Mouse (Mus musculus): ENCODE data around the gene Ager. TPM values are rescaled to one million over a fixed set of nuclear protein-coding genes. Genes with fewer than 3 reads are reported as not detected.

Gene Ager
- polyA plus RNA-seq, 1 experiment from 2014 or later: 1.5 TPM

GRCm38 (mm10) chr17:34637459-34637858 is 39.8 kb downstream of the Ager start:
- Histone ChIP-seq H3K9ac (ENCODE audit: low read depth, low read length) (no peak overlapping the region), H3K27me3 (replicated peaks; ENCODE audit: control insufficient read depth, insufficient read depth, low read length) (no peaks in the 10 kb centered on the region; the same call in 1 of the 2 replicates), H3K9me3 (ENCODE audit: control insufficient read depth) (no peaks in the 10 kb centered on the region), H3K27ac (ENCODE audit: low read depth, low read length) (no peak overlapping the region), H3K4me3 (ENCODE audit: low read depth, low read length) (no peak overlapping the region), H3K4me1 (replicated peaks; ENCODE audit: control insufficient read depth, insufficient read depth, low read length) (0 out of 2 replicates have a peak, but pooled peaks cover 2% of the 10 kb centered on the region), H3K4me2 (replicated peaks; ENCODE audit: low read depth) (no peak overlapping the region), H3K36me3 (ENCODE audit: control insufficient read depth, insufficient read depth) (no peaks in the 10 kb centered on the region)
- 60% methylated on average over 3 of the region's 3 CpGs for WGBS
- ATAC-seq: no peak
- no peak for TF ChIP-seq CTCF (IDR thresholded peaks at IDR 0.05; ENCODE audit: low read depth)

- WGBS: 82% methylated on average over 7 of the region's 7 CpGs
- no peaks in the 10 kb centered on the region for H3K9me3 ChIP-seq (ENCODE audit: control insufficient read depth)
- no peak overlapping the region for H3K4me3 ChIP-seq (ENCODE audit: low read depth, low read length)
- no peak overlapping the region for H3K4me2 ChIP-seq (replicated peaks; ENCODE audit: low read depth)
- H3K27ac ChIP-seq (ENCODE audit: low read depth, low read length): no peak overlapping the region
- 0 out of 2 replicates have a peak, but pooled peaks cover 2% of the 10 kb centered on the region for H3K4me1 ChIP-seq (replicated peaks; ENCODE audit: control insufficient read depth, insufficient read depth, low read length)
- H3K36me3 ChIP-seq (ENCODE audit: control insufficient read depth, insufficient read depth): no peaks in the 10 kb centered on the region
- H3K9ac ChIP-seq (ENCODE audit: low read depth, low read length): no peak overlapping the region
- no peaks in the 10 kb centered on the region; the same call in 1 of the 2 replicates for H3K27me3 ChIP-seq (replicated peaks; ENCODE audit: control insufficient read depth, insufficient read depth, low read length)
- no peak for TF ChIP-seq CTCF (IDR thresholded peaks at IDR 0.05; ENCODE audit: low read depth)
- no peak for ATAC-seq
Observed at GRCm38 (mm10) chr17:34639461-34640255, 42.0 kb downstream of the Ager start.

DNA sequence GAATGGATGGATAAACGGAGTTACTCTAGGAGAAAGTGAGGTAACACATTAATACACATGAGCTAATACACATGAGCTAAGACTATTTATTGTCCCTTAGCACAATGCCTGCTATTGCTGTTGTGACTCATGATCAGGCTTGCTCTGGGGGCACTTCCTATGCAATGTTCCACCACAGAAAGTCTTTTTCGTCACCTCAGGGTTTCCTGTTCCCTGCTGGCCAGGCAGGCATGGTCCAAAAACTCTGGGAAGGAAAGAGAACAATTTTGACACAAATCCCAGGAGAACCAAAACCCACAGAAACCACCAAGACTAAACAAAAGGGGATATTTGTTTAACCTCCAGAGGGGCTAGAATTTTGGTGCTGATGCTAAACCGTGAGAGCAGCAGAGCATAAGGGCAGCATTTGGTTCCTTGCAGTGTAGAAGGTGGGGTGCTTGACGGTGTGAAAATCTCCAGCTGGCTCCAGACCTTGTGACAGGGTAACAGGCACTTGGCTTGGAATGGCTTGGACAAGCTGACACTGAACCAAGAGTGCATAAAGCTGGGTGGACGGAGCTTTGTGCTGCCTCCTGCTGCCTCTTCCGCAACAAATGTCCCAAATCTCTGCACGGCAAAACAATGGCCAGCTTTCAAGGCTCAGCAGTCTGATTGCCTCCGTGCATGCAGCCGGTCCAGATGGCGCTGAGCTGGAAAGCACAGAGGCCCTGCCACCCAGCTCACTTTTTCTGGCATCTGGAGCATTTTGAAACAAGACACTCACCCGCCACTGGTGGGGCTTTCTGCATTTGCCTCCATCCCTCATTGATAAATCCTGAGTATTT is 43.3 kb downstream of the Ager start:
- H3K27me3 ChIP-seq (replicated peaks; ENCODE audit: control insufficient read depth, insufficient read depth, low read length): no peaks in the 10 kb centered on the region
- no peaks in the 10 kb centered on the region for H3K9me3 ChIP-seq (ENCODE audit: control insufficient read depth)
- ATAC-seq: no peak
- peak overlapping the region; percentile 35; the same call in 1 of the 2 replicates for H3K27ac ChIP-seq (ENCODE audit: low read depth, low read length)
- H3K36me3 ChIP-seq (ENCODE audit: control insufficient read depth, insufficient read depth): no peaks in the 10 kb centered on the region
- 23% methylated on average over 11 of the region's 11 CpGs for WGBS
- no peak overlapping the region for H3K4me3 ChIP-seq (ENCODE audit: low read depth, low read length)
- 0 out of 2 replicates have a peak, but pooled peaks cover 7% of the 10 kb centered on the region for H3K4me1 ChIP-seq (replicated peaks; ENCODE audit: control insufficient read depth, insufficient read depth, low read length)
- TF ChIP-seq CTCF (IDR thresholded peaks at IDR 0.05; ENCODE audit: low read depth): peak; percentile 50
- no peak overlapping the region for H3K9ac ChIP-seq (ENCODE audit: low read depth, low read length)
- no peak overlapping the region for H3K4me2 ChIP-seq (replicated peaks; ENCODE audit: low read depth)

- Histone ChIP-seq H3K27me3 (replicated peaks; ENCODE audit: control insufficient read depth, insufficient read depth, low read length) (no peaks in the 10 kb centered on the region), H3K36me3 (ENCODE audit: control insufficient read depth, insufficient read depth) (no peaks in the 10 kb centered on the region), H3K4me2 (replicated peaks; ENCODE audit: low read depth) (no peak overlapping the region), H3K4me1 (replicated peaks; ENCODE audit: control insufficient read depth, insufficient read depth, low read length) (0 out of 2 replicates have a peak, but pooled peaks cover 7% of the 10 kb centered on the region), H3K4me3 (ENCODE audit: low read depth, low read length) (no peak overlapping the region), H3K27ac (ENCODE audit: low read depth, low read length) (no peak overlapping the region), H3K9ac (ENCODE audit: low read depth, low read length) (no peak overlapping the region), H3K9me3 (ENCODE audit: control insufficient read depth) (no peaks in the 10 kb centered on the region)
- no peak for ATAC-seq
- no peak for TF ChIP-seq CTCF (IDR thresholded peaks at IDR 0.05; ENCODE audit: low read depth)
- WGBS: 72% methylated on average over 3 of the region's 3 CpGs
Observed at GRCm38 (mm10) chr17:34641945-34642344, 44.3 kb downstream of the Ager start.

DNA sequence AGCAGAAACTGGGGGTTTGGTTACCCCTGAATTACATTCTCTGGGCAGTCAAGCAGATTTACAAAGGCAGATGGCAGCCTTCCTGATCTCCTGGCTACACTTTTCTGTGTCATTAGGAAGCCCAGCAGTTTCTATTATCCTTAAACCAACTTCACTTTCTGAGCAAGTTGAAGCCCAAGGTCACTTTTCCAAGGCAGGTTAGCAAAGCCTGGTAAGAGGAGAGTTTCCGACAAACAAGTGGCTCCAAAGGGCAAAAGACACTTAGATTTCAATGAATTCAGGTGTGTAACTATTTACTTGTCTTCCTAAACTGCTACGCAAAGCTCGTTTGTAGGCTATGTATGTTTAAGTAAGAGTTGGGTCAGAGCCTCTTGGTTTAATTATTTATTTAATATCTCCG is 45.7 kb downstream of the Ager start:
- no peak for ATAC-seq
- Histone ChIP-seq H3K4me2 (replicated peaks; ENCODE audit: low read depth) (no peak overlapping the region), H3K9ac (ENCODE audit: low read depth, low read length) (no peak overlapping the region), H3K4me1 (replicated peaks; ENCODE audit: control insufficient read depth, insufficient read depth, low read length) (0 out of 2 replicates have a peak, but pooled peaks cover 7% of the 10 kb centered on the region), H3K27ac (ENCODE audit: low read depth, low read length) (no peak overlapping the region), H3K9me3 (ENCODE audit: control insufficient read depth) (no peaks in the 10 kb centered on the region), H3K4me3 (ENCODE audit: low read depth, low read length) (no peak overlapping the region), H3K36me3 (ENCODE audit: control insufficient read depth, insufficient read depth) (no peaks in the 10 kb centered on the region; the same call in 1 of the 2 replicates), H3K27me3 (replicated peaks; ENCODE audit: control insufficient read depth, insufficient read depth, low read length) (no peaks in the 10 kb centered on the region)
- TF ChIP-seq CTCF (IDR thresholded peaks at IDR 0.05; ENCODE audit: low read depth): no peak
- 82% methylated on average over 4 of the region's 4 CpGs for WGBS

GRCm38 (mm10) chr17:34643944-34644343 is 46.3 kb downstream of the Ager start:
- Histone ChIP-seq H3K36me3 (ENCODE audit: control insufficient read depth, insufficient read depth) (no peaks in the 10 kb centered on the region; the same call in 1 of the 2 replicates), H3K4me3 (ENCODE audit: low read depth, low read length) (no peak overlapping the region), H3K27me3 (replicated peaks; ENCODE audit: control insufficient read depth, insufficient read depth, low read length) (no peaks in the 10 kb centered on the region), H3K27ac (ENCODE audit: low read depth, low read length) (no peak overlapping the region), H3K9me3 (ENCODE audit: control insufficient read depth) (no peaks in the 10 kb centered on the region), H3K4me1 (replicated peaks; ENCODE audit: control insufficient read depth, insufficient read depth, low read length) (0 out of 2 replicates have a peak, but pooled peaks cover 7% of the 10 kb centered on the region), H3K9ac (ENCODE audit: low read depth, low read length) (no peak overlapping the region), H3K4me2 (replicated peaks; ENCODE audit: low read depth) (no peak overlapping the region)
- ATAC-seq: no peak
- no peak for TF ChIP-seq CTCF (IDR thresholded peaks at IDR 0.05; ENCODE audit: low read depth)
- 77% methylated on average over 10 of the region's 10 CpGs for WGBS
